Mouse (Mus musculus) T-helper 2 cell (primary cell): ENCODE results near the gene Treml1.

Experiments
- in situ Hi-C: fragments of 300-600 bp; cut with MboI, MseI; formaldehyde crosslinking; loops from one replicate; pipeline ENCODE4 v1.15.1; 2025; ENCODE audit warnings: high pct_unique_total_duplicates

Treml1 gene

GRCm38 (mm10) chr17:48357892-48358291 lies 1.8 kb upstream of the Treml1 start:
- in situ Hi-C loops = no loop called here

GRCm38 (mm10) chr17:48360462-48360861 lies 746 bp downstream of the Treml1 start:
- in situ Hi-C loops = no loop called here

- in situ Hi-C loops = no loop called here
Measured at GRCm38 (mm10) chr17:48362346-48362745, 2.6 kb downstream of the Treml1 start.

- in situ Hi-C loops = no loop called here
Measured at GRCm38 (mm10) chr17:48362966-48363365, 3.2 kb downstream of the Treml1 start.

- in situ Hi-C loops = no loop called here
Measured at GRCm38 (mm10) chr17:48363421-48363965, 3.8 kb downstream of the Treml1 start.

GRCm38 (mm10) chr17:48365511-48366155 lies 5.9 kb downstream of the Treml1 start:
- in situ Hi-C loops = no loop called here

- in situ Hi-C loops = no loop called here
Measured at GRCm38 (mm10) chr17:48366806-48367205, 7.1 kb downstream of the Treml1 start.

- in situ Hi-C loops = no loop called here
Measured at GRCm38 (mm10) chr17:48371621-48372020, 11.9 kb downstream of the Treml1 start.

GRCm38 (mm10) chr17:48372987-48373386 lies 13.3 kb downstream of the Treml1 start:
- in situ Hi-C loops = no loop called here

GRCm38 (mm10) chr17:48376102-48376501 lies 16.4 kb downstream of the Treml1 start:
- in situ Hi-C loops = no loop called here

GRCm38 (mm10) chr17:48379050-48379449 lies 19.3 kb downstream of the Treml1 start:
- in situ Hi-C loops = no loop called here

- in situ Hi-C loops = no loop called here
Measured at GRCm38 (mm10) chr17:48385786-48386461, 26.2 kb downstream of the Treml1 start.

- in situ Hi-C loops = no loop called here
Measured at GRCm38 (mm10) chr17:48388666-48389065, 28.9 kb downstream of the Treml1 start.

GRCm38 (mm10) chr17:48389442-48389841 lies 29.7 kb downstream of the Treml1 start:
- in situ Hi-C loops = no loop called here

GRCm38 (mm10) chr17:48391446-48391845 lies 31.7 kb downstream of the Treml1 start:
- in situ Hi-C loops = no loop called here

- in situ Hi-C loops = no loop called here
Measured at GRCm38 (mm10) chr17:48392616-48393015, 32.9 kb downstream of the Treml1 start.

- in situ Hi-C loops = no loop called here
Measured at GRCm38 (mm10) chr17:48401710-48402109, 42.0 kb downstream of the Treml1 start.

GRCm38 (mm10) chr17:48402751-48403150 lies 43.0 kb downstream of the Treml1 start:
- in situ Hi-C loops = no loop called here

GRCm38 (mm10) chr17:48403848-48404247 lies 44.1 kb downstream of the Treml1 start:
- in situ Hi-C loops = no loop called here

- in situ Hi-C loops = no loop called here
Measured at GRCm38 (mm10) chr17:48404706-48405105, 45.0 kb downstream of the Treml1 start.

- in situ Hi-C loops = no loop called here
Measured at GRCm38 (mm10) chr17:48407154-48407553, 47.4 kb downstream of the Treml1 start.

- in situ Hi-C loops = no loop called here
Measured at GRCm38 (mm10) chr17:48407910-48408525, 48.3 kb downstream of the Treml1 start.
